Comparison of ENCODE assay signal across 26 mouse cellular contexts in the genomic region with DNA sequence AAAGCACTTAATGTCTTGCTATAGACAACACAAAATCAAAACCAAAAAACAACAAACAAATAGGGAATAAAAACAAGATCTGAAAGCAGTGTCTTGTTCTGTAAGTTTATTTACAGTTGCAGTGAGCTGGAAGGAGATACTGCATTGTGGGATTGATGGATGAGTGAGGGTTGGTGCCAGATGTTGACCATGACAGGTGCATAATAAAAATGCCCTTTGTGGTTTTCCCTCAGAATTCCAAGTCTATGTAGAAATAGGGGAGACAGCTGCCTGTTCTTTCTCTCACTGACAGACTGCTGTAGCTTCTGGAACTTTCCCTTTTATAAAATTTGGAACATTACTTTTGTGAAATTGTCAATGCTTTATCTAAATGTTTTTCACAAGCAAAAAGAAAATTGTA.
"Had no signal": no experiment of that assay in that cellular context is flagged by ENCODE, and none has a peak within 500 bp of the region (broad histone marks: within the 10 kb centered on the region; RNA-seq: fewer than 3 reads in every experiment).

No protein-coding gene starts in this region.

- H3K36me3 ChIP-seq: embryonic facial prominence, embryonic 10.5 days; embryonic facial prominence, embryonic 12.5 days; embryonic facial prominence, embryonic 13.5 days; embryonic facial prominence, embryonic 15.5 days; forebrain, embryonic 10.5 days; forebrain, embryonic 12.5 days; forebrain, embryonic 15.5 days had no signal

- ATAC-seq: forebrain, embryonic 13.5 days; forebrain, embryonic 14.5 days; forebrain, embryonic 15.5 days; forebrain, embryonic 16.5 days; forebrain, postnatal 0 days had no signal

- H3K4me2 ChIP-seq: embryonic facial prominence, embryonic 12.5 days; embryonic facial prominence, embryonic 13.5 days; embryonic facial prominence, embryonic 15.5 days; forebrain, embryonic 12.5 days; forebrain, embryonic 13.5 days; forebrain, embryonic 15.5 days had no signal

- H3K9ac ChIP-seq: embryonic facial prominence, embryonic 12.5 days; embryonic facial prominence, embryonic 13.5 days; embryonic facial prominence, embryonic 15.5 days; forebrain, embryonic 12.5 days; forebrain, embryonic 13.5 days; forebrain, embryonic 15.5 days; forebrain, postnatal 0 days had no signal

- H3K4me1 ChIP-seq: embryonic facial prominence, embryonic 10.5 days; embryonic facial prominence, embryonic 12.5 days; embryonic facial prominence, embryonic 15.5 days had no signal

- H3K4me3 ChIP-seq: embryonic facial prominence, embryonic 10.5 days; embryonic facial prominence, embryonic 12.5 days; embryonic facial prominence, embryonic 13.5 days; embryonic facial prominence, embryonic 15.5 days; erythroblast, embryonic 14.5 days; forebrain, embryonic 10.5 days; forebrain, embryonic 12.5 days; forebrain, embryonic 13.5 days; forebrain, embryonic 15.5 days; gastrocnemius, adult 2 months had no signal

- H3K9me3 ChIP-seq: embryonic facial prominence, embryonic 10.5 days; embryonic facial prominence, embryonic 12.5 days; embryonic facial prominence, embryonic 13.5 days; embryonic facial prominence, embryonic 15.5 days; forebrain, embryonic 10.5 days; forebrain, embryonic 12.5 days; forebrain, embryonic 13.5 days; forebrain, embryonic 15.5 days had no signal

- H3K27ac ChIP-seq: embryonic facial prominence, embryonic 10.5 days; embryonic facial prominence, embryonic 12.5 days; embryonic facial prominence, embryonic 13.5 days; embryonic facial prominence, embryonic 15.5 days; forebrain, embryonic 10.5 days; forebrain, embryonic 12.5 days; forebrain, embryonic 13.5 days; forebrain, embryonic 15.5 days; gastrocnemius, adult 2 months had no signal

- H3K27me3 ChIP-seq: embryonic facial prominence, embryonic 12.5 days; embryonic facial prominence, embryonic 13.5 days; embryonic facial prominence, embryonic 15.5 days; forebrain, embryonic 12.5 days; forebrain, embryonic 13.5 days; forebrain, embryonic 15.5 days had no signal

- DNase-seq: cerebellum, adult 9-10 months; cerebellum, adult 9-11 months; cerebellum, postnatal 10 days; cerebellum, postnatal 14 days; cerebellum, postnatal 25 days; cerebellum, postnatal 36 days; embryo, embryonic 11 days; forebrain, postnatal 0 days; gastrocnemius, adult 2 months; gastrocnemius, postnatal 10 days; gastrocnemius, postnatal 14 days; gastrocnemius, postnatal 25 days; gastrocnemius, postnatal 36 days; heart, adult 11 months; heart, adult 18-20 months had no signal
